Mouse (Mus musculus) retina, embryonic 14.5 days (tissue): ENCODE measurements around the gene H2-DMa.

Experiments
- DNase-seq: peaks from one replicate; pipeline ENCODE4 v3.0.0-alpha.2; 2015; ENCODE audit warnings: low spot score

Gene H2-DMa

DNA sequence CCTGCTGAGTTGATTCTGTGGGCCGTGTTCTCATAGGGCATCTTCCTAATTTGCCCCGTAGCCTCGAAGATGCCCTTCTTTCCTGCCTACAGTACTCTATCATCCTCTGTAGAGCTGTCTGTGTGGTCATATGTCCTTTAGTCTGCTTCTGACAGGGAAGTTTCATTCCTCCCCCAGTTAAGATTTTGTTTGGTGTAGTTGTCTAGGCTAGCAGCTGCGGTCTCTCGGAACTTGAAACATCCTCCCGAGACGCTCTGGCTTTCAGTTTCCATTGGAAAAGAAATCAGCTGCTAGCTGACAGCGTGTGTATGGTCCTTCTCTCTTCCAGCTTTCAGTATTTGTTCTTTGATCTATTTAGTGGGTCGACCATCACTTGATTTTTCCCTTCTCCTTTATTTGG lies 14.5 kb upstream of the H2-DMa start:
- no peak for DNase-seq

DNA sequence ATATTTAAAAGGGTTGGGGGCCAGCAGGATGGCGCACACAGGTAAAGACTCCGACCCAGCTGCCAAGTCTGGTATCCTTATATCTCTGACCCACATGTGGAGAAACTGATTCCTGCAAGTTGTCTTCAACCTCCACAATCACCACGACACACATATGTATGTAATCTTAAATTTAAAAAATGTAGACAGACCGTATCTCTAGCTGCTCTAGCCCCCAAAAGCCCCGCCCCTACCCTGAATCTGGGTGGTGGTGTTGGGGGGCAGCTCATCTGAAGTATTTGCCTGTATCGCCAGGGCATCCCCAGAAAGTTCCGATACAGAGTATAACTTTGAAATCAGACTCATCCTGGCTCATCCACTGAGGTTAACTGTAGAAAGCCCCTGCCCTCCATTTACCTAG lies 12.8 kb upstream of the H2-DMa start:
- DNase-seq, result no peak

DNA sequence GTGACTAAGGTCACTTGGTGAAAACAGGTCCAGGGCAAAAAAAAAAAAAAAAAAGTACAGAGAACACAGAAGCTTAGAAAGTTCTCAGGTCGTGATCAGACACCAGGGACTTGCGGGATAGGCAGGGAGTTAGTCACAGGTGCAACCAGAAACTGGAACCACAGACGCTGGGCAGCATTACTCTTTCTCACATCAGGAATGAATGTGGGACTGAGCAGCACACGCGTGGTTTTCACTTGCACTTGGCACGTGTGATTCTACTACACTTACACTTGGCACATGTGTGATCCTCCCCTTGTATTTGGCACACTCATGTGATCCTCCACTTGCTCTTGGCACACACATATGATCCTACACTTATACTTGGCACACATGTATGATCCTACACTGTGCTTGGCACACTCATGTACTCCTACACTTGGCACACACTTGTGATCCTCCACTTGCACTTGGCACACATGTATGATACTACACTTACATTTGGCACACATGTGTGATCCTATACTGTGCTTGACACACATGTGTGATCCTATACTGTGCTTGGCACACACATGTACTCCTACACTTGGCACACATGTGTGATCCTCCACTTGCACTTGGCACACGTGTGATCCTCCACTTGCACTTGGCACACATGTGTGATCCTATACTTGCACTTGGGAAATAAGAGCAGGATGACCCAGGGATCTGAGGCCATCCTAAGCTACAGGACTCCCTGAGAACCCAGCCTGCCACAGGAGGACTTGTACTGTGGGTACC lies 12.1 kb upstream of the H2-DMa start:
- DNase-seq, result no peak

DNA sequence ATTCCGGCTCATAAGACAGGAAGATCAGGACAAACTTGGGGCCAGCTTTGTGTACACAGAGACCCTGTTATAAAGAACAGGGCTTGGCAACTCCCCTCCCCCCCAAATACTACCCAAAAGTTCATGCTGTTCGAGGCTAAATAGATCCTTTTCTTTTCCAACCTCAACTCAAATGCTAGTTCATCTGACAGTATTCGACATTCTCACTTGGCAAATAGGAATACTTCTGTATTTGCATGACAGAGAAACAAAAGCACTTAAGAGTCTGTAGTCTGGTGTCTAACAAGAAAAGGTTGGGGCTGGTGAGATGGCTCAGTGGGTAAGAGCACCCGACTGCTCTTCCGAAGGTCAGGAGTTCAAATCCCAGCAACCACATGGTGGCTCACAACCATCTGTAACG lies 10.9 kb upstream of the H2-DMa start:
- no peak for DNase-seq

DNA sequence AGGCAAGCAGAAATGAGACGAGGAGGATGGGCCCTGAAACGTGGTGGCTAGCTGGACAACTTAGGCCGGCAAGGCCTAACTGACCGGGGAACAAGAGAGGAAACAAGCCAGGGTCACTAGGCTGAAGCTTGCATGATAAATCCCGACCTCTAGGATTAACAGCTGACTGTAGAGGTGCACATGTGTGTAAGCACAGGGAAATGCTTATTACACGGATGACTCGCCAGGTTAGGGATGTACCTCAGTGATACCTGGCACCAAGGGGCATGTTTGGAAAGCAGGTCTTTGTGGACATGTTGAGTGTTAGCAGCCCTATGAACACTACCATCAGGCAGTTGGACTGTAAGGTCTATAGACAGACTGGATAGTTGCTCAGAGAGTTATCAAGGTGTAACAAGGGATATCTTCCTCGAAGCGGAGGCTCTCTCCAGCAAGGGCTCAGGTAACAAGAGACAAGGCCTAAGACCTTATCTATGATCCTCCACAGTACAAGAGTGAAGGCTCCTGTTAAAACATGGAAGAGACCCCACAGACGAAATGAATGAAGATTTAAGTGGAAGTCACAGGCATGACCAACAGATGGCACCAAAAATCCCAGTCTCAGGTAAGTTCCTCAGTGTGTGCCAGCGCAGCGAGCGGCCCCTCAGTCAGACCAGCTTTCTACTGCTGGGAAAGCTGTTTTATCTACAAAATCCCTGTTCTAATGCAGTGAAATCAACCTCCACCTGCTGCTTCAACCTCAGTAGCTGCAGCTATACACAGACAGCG lies 10.1 kb upstream of the H2-DMa start:
- DNase-seq, result no peak

DNA sequence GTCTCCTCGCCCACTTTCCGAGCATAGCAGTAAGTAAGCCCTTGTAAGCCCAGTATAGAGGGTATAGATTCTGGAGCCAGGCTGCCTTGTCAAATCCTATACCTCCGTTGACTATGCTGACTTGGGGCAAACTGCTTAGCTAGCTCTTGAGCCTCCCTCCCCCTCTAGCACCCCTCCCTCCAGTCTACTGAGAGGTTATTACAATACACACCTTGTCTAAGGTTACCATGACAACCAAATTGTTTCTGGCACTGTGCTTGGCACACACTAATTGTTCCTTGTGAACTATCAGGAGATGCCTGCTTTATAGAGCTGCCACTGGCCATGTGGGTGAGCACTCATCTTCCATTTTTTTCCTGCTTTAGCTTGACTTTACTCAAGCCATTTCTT lies 9.5 kb upstream of the H2-DMa start:
- no peak for DNase-seq

DNA sequence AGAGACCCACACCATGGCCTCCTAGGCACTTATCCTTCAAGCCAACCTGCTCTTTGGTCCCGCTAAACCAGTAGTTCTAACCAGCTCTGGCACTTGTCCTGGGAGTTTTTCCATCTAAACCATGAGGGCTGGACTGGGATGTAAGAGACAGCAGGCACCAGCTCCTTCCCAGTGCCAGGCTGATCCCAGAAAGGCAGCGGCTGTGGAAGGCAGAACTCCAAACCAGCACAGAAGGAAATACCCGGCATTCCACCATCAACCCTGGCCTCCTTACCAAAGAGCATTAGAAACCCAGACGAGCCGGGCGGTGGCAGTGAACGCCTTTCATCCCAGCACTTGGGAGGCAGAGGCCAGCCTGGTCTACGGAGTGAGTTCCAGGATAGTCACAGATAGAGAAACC lies 9.0 kb upstream of the H2-DMa start:
- no peak for DNase-seq

DNA sequence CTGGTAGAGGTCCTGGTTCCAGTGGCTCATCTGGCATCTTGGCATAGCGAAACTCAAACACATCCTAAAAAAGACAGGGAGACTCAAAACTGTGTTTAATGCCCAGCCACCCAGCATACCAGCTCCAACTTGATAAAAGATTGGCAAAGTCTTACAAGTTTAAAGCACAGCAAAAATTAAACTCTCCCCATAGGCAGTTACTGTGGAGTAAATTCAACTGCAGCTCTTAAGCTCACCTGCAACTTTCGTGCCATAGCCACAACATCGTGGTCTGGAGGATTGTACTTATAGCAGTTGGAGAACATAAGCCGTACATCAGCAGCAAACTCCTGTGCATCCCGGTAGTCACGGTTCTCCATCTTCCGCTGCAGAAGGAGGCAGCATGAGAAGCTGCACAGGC lies 5.2 kb upstream of the H2-DMa start:
- DNase-seq, result no peak

DNA sequence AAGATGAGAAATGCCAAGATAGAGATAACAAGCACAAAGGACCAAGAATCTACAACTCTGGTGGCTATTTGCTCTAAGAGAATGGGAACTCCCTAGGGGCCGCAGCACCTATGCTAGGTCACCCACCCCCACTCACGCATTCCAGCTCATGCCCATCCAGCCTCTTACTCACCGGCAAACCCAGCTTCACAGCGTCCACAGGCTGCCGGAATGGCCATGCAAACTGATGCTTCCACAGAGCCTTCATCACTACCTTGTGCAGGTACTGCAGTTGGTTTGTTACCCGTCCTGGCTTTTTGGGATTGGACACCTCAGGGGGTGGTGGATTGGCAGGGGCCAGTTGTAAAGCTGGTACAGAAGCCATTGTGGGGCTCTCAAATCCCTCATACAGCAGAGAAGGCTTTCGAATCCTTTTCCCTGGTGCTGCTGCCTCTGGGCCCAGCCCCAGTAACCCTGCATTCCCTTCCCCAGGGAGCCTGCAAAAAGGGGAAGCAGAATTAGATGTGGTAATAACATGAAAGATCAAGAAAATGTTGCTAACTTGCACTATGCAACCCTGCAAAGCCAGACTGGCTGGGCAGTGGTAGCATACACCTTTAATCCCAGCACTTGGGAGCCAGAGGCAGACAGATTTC lies 2.5 kb upstream of the H2-DMa start:
- no peak for DNase-seq

DNA sequence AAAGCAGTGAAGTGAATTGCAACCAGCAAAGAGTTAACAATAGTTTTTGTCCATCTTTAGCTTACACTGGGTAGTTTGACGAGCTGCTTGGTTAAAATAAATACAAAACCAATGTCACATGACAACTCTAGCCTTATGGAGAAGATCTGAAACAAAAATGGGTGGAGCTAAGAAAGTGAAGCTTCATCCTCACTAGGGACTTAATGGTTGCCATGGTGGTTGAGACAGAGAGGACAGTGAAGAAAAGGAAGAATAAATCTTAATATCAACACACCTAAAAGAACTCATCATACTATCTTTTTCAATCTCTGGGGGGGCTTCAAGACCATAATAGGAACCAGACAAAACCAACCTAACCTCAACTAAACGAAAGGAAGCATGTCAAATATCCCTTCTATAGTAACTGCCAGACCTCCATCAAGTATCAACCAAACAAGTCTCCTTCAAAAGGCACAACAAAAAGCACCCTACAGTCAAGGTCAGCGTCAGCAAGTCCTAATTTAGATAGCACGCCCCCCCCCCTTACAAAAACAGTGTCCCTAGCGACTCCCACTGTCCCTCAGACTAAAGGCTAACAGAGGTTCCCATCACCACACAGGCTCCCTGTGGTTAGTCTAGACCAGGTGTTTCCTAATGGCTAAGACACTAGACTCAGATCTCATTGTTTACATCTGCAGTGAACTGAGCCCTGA lies 1.8 kb upstream of the H2-DMa start:
- DNase-seq, result peak; percentile 44

DNA sequence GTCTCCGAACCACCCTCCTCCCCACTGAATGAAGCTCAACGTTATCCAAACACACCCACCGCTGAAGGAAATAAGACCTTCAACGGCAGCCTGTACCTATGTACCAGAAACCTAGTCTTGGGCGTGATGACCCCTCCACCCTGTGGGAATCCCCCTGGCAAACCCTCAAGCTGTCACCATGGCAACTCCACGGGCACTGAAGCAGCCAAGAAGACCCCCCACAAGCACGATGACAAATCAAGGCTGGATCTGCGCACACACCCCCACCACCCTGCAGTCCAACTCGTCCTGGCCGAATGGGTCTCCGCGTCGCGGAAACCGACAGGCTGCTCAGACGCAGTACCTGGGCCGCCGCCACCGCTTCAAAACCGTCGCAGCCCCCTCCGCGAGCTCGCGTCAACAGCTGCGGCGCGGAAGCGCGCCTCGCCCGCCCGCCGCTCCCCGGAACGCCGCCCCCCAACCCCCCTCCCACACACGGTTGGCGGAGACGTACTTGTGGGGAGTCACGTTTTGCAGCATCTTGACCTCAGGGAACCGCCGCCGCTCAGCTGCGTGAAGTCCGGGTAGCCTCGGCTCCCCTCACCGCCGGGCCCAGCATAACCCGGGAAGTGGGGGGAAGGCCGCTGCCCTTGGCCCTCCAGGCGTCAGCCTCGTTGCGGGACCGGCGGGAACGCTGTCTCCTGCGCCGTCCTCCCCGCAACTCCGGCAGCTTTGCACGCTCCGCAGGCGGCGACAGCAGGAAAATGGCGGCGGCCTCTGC lies 1.0 kb upstream of the H2-DMa start:
- peak; percentile 54 for DNase-seq

DNA sequence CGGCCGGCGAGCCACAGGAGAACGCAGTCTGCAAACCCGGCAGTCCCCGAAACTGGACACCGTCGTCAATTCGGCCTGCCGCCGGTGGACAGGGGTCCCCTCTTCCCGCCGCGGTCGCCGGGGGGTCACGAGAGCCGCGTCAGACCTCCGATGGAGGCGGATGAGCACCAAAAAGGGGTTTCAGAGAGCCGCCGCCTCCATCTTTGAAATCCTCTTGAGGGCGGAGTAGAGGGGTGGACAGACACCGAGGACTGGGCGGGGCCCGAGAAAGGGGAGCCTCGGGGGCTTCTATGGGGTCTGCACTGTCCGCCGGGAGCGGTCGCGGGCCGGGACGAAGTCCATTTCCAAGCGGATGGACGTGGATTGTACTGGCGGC lies 480 bp upstream of the H2-DMa start:
- DNase-seq, result no peak

DNA sequence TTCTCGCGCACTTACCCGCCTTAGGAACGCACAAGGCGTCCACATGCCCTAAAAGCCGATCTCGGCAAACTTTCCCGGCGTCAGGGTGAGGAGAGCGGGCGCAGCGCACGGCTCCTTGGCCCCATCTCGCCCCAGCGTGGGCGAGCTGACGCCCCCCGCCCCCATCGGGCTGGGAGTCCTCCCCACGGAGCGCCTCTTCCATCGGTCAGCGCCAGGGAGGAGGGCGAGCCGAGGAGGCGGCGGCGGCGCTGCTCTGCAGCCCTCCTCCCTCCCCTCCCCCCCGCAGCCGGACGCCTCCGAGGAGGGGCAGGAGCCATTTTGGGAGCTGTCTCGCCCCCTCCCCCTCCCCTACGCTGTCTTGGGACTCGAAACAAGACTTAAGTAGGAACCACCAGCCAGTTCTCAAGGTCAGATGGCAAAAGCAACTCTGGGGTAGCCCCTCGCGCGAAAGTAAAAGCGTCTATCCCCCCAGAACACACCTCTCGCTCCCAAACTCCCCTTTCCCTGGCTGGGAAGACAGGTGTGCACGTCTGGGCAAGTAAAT lies 911 bp downstream of the H2-DMa start:
- peak; percentile 82 for DNase-seq

DNA sequence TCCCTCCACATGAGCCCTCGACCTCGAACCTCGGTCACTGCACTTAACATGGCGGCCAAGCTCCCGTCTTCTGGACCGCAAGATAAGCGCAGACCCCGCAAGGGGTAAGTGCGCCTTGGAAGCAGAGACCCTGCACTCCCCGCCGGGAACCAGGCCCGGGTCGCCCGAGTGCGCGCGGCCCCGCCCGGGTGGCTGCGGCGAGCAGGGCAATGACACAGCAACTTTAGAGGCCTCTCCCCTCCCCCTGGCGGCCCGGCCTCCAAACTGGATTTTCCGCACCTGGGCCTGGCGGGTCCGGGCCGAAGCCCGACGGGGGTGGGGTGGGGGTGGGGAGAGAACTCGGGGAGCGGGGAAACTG lies 1.5 kb downstream of the H2-DMa start:
- no peak for DNase-seq

DNA sequence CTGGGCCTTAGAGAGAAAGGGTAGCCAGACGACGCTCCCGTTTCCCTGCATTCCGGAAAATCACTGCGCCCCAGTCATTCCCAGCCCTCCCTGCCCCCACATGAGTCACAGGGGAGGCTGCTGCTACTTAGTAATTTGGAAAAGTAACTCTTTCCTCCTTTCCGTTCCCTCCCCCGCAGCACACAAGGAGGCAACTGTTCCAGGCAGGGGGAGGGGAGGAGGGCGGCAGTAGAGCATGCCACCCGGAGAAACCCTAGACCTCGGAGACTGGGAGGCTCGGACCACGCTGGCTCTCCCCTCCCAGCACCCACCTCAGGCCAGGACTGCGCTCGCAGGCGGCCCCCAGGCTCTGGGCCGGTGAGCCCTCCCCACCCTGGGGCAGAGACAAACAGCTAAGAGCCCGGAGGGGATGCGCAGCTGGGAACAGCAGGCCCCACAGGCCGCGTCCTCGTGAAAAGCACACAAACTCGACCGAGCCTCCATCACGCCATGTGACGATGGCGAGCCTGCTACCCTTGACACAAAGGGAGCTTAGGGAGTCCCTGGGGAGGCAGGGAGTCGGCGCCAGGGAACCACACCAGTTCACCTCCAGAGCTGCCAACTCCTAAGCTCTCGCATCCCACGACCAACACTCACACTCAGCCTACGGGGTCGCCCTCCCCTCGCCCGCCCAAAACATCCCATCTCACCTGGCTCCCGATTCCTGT lies 2.0 kb downstream of the H2-DMa start:
- DNase-seq, result peak; percentile 75

DNA sequence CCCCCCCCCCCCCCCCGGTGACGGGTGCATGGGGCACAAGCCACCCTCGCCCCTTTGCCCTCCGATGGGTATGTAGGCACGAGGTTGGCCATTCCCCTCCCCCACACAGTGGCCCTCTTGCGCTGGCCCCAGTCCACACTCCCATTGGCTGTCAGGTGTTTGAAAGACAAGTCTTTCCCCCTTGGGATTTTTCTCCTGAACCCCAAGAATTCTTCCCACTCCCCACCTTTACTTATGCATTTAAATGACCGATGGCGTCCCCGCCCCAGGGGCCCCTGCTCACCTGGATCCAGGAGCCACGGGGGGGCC lies 2.5 kb downstream of the H2-DMa start:
- peak; percentile 82 for DNase-seq

DNA sequence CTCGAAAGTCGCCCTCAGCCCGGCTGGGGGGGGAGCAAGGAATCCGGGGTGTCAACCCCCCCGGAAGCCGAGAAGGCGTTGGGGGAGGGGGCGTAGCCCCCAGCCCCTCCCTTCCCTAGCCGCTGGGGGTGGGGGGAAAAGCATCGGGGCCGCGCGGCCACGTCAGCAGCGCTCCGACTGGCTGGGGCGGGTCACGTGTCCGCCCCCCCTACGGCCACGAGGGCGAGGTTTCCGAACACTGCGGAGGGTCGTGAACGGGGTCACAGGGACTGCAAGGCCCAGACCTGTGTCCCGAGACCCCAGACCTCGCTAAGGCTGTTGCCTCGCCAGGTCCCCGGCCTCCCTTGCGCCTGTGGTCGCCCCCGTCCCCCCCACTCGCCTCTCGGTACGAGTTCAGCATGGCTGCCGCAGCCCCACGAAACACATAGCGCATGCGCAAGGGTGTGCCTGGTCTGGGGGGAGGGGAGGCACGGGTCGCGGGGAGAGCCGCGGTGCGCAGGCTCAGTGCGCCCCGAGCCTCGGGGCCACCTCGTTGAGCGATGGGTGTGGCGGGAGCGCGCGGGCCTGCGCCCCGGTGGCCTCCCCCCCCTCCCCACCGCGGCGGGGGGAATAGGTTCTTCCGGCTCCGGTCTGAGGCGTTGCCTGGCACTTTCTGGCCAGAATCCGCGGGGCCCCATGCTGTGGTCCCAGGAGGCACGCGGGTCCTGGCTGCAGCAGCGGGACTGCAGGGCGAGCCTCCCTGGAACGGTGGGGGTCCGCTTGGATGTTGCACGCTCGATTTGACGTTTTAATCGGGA lies 3.0 kb downstream of the H2-DMa start, which contains the start of gene Brd2:
Gene Brd2 (minus strand): TSS at position 447 of the 797 bp plus-strand sequence.
- DNase-seq, result peak; percentile 97

DNA sequence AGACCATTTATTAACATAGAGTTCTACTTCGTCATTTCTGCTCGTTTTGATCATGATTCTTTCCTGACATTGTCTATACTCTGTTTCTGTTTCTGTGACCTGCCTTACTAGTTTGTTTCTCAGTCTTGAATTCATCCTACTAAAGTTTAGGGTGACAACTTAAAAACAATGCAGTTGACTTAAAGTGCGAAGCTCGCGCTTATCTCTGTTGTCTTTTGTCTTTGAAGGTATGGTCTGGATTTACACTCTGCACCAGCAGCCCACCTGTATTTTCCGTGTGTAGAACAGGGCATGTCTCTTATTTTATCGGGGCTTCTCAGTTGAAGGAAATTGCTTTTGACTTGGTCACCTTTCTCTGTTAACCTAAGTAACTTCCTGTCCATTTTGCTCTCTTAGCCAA lies 3.8 kb downstream of the H2-DMa start:
- DNase-seq, result no peak

DNA sequence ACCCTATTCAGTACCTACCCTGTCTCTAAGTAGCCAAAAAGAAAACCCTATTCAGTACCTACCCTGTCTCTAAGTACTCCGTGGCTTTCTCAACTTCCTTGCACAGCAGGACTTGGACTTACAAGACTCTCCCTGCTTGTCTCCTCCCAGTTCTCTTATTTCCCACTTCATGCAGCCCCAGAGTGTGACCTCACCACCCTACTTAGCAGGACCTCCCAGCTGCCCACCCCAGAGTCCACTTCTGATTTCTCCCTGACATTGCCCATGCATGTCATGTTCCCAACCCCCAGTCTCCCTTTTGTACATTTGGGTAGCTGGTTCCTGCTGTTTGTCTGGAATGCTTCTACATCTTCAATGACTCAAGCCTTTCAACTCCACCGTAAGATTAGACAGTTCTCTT lies 4.2 kb downstream of the H2-DMa start:
- no peak for DNase-seq

DNA sequence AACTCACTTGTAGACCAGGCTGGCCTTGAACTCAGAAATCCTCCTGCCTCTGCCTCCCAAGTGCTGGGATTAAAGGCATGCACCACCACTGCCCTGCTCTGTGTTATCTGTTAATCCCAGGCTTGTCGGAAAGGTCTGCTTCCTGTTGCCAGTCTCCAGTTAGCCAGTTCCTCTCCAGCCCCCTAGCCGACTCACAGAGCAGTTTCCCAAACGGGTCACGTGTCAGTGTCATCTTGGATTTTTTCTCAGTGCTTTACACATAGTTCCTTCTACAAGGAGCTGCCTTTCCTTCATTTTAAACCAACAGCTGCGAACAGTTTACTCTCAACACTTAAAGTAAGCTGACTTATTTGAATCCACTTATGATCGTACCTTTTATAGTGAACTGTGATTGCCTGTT lies 5.3 kb downstream of the H2-DMa start:
- no peak for DNase-seq
